Mouse (Mus musculus) erythroid progenitor cell, adult 5-6 weeks (primary cell): ENCODE data around the gene Alg9. TPM values are rescaled to one million over a fixed set of nuclear protein-coding genes. Genes with fewer than 3 reads are reported as not detected.

Source experiments
- ATAC-seq: replicated peaks from 2 replicates; pipeline ENCODE4 v1.8.0; 2016; ENCODE audit warnings: moderate number of reproducible peaks, mild to moderate bottlenecking, moderate TSS enrichment, inconsistent platforms; ENCODE audit not compliant: poor library complexity, low FRiP score, severe bottlenecking
- total RNA-seq, 2 experiments: library from RNA; stranded (forward) in 1 of 2; stranded (reverse) in 1 of 2; fragments of 150-400 nt in 1 of 2; fragments of 186-747, 209-891 nt in 1 of 2; gene quantifications; 2 replicates each; pipeline versions ENCODE4 v1.2.3 to v1.2.4; 2015 to 2017; ENCODE audit warnings: low replicate concordance in 2 of 2

Gene Alg9
- total RNA-seq, 2 experiments from 2014 or later: 11.4 to 16.8 TPM

DNA sequence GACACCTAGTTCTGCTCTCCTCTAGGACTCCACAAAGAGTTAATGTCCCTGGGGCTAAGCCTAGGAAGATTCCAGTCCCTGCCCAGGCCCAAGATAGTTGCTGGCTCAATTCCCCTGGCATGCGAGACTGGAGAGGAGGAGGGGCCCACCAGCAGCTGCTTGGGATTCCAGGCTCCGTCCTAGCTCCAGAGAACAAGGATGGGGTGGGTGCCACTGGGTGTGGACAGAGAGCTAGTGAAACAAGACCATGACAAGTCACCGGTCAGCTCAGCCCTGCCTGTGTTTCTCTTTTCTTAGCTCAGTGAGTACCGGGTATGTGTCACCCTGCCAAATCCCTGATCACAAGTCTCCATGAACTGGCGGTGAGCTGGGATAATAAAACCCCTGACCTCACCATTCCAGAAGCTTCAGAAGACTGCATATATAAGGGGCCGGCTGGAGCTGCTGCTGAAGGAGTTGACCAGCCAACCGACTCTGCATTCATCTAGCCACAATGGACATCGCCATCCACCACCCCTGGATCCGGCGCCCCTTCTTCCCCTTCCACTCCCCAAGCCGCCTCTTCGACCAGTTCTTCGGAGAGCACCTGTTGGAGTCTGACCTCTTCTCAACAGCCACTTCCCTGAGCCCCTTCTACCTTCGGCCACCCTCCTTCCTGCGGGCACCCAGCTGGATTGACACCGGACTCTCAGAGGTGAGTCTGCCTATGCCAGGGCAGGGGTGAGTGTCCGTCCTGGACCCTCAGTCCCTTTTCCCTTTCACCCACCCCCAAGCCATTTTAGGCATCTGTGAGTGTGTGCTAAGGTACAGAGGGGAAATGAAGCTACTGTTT is 21.8 kb upstream of the Alg9 start:
- ATAC-seq: no peak

- no peak for ATAC-seq
These were observed 20.9 kb upstream of the Alg9 start for GRCm38 (mm10) chr9:50753947-50754346.

DNA sequence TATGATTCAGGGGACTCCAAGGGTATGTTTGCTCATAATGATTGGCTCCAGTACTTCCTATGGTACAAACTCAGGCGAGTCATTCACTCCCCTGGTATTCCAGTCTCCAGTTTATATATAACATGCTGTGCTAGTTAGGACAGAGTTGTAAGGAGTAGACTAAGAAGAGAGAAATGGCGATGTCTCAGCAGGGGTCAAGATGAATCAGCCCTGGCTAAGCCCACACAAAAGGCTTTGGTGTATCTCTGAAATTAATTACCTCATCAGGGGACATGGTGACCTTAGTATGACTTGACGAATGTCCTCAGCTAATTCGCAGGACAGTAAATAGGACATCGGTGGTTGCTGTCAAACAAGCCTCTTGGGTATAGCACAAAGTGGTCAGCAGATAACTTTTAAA is 18.1 kb upstream of the Alg9 start:
- ATAC-seq: no peak

GRCm38 (mm10) chr9:50761520-50762243 is 13.1 kb upstream of the Alg9 start:
- no peak for ATAC-seq

GRCm38 (mm10) chr9:50763331-50763730 is 11.5 kb upstream of the Alg9 start:
- no peak for ATAC-seq

- ATAC-seq: peak; percentile 60
These were observed 7.2 kb upstream of the Alg9 start for GRCm38 (mm10) chr9:50767531-50768106.

GRCm38 (mm10) chr9:50768107-50769002 is 6.5 kb upstream of the Alg9 start, which contains the start of gene Fdxacb1:
Gene Fdxacb1, plus strand, starts transcription at chr9:50768236.
- ATAC-seq: peak; percentile 92

DNA sequence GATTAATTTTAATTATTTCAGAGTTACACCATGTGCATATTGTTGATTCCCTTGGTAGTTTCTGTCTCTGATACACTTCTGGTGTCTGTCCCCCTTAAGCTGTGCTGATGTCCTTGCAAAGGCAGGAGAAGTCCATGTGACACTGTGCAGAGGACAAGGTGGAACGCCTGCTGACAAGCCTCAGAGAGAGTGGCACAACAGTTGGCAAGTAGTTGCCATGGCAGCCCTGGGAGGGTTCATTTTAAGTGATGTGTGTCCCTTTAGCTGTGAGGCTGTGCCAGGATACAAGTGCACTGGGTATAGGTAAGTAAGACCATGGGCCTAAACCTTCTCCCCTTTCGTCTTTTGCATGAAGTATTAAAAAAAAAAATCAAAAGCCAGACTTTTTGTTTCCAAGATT is 4.8 kb upstream of the Alg9 start:
- ATAC-seq: no peak

GRCm38 (mm10) chr9:50774026-50774462 is 775 bp upstream of the Alg9 start:
- ATAC-seq: 0 out of 2 replicates have a peak, but pooled peaks have one; percentile 11

GRCm38 (mm10) chr9:50775662-50776126 is 875 bp downstream of the Alg9 start:
- ATAC-seq: peak; percentile 33; the same call in 1 of the 2 replicates

DNA sequence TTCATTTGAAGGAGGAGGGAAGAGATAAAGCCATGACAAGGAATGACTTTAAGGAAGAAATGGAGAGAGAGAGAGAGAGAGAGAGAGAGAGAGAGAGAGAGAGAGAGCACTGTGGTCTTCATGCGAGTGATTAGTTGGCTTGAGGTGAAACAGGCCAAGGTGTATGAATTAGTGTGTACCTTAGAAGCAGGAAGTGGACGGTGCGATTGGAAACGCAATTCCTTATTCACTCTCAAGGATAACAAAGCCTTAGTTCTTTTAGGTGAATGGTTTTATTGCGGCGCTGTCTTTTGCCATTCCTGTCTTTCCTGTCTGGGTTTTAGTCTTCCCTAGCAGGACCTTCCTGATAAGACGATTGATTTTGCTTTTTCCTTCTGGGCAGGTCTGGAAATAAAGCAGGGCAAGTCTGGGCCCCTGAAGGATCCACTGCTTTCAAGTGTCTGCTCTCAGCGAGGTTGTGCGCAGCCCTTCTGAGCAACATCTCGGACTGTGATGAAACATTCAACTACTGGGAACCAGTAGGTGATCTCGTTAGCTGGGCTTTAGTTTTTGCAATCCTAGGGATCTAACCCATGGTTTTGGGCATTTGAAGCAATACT is 1.4 kb downstream of the Alg9 start:
- no peak for ATAC-seq

DNA sequence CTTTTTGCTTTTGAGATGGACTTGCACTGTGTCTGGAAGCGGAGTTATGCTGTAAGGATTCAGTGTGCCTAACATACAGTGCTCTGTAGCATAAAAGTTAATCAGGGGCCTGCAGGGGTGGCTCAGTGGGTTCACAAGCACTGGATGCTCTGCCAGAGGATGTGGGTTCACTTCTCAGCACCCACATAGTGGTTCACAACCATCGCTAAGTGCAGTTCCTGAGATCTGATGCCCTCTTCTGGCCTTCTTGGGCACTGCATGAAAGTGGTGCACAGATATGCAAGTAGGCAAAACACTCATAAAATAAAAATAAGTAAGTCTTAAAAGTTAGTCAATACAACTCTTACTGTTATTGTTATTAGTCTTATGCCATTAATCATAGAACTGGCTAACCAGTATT is 7.3 kb downstream of the Alg9 start:
- peak; percentile 69; the same call in 1 of the 2 replicates for ATAC-seq

GRCm38 (mm10) chr9:50795266-50795665 is 20.4 kb downstream of the Alg9 start:
- no peak for ATAC-seq

DNA sequence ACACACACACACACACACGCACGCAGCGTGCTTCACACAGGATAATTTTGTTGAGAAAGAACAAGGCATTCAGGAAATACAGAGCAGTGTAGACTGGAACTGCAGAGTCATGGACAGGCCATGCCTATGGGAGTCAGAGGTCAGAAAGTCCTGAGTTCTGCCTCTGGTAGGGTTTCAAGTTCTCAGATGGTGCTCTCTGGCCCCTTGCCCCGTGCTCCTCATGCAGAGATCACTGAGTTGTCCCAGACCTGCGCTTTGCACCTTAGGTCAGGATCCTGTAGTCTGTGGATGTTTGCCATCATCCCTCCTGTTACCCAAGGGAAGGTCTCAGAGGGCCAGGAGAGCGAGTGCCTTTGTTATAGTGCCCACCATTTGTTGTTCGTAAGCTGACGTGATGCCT is 22.0 kb downstream of the Alg9 start:
- no peak for ATAC-seq

- ATAC-seq: no peak
These were observed 22.8 kb downstream of the Alg9 start for GRCm38 (mm10) chr9:50797641-50798040.

GRCm38 (mm10) chr9:50798368-50798767 is 23.5 kb downstream of the Alg9 start:
- ATAC-seq: no peak

- peak; percentile 56; the same call in 1 of the 2 replicates for ATAC-seq
These were observed 26.2 kb downstream of the Alg9 start for GRCm38 (mm10) chr9:50800985-50801384.

DNA sequence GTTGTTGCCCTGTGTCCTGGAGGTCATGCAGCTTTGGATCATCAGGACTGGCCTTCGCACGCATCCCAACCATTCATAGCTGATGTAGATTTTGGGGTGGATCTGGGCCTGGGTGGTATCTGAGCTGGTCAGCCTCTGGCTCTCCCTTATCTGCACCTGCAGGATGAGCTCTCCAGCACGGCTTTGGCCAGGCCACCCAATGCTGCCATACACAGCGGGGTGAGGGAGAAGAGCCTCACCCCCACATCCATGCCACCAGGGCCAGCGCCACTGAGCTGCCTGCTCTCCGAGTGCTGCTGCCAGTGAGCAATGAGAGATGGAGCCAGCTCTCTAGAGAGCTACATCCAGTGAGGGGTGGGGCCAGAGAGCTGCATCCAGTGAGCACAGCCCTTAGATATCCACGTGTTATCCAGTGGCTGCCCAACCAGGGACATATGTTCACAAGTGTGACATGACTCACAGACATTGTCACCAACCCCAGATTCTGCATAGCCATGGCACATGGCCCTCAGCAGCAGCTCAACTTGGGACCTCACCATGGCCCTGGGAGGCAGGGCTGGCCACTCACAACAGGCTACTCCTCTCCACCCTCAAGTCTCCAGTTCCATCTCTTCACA is 28.3 kb downstream of the Alg9 start:
- ATAC-seq: peak; percentile 92

DNA sequence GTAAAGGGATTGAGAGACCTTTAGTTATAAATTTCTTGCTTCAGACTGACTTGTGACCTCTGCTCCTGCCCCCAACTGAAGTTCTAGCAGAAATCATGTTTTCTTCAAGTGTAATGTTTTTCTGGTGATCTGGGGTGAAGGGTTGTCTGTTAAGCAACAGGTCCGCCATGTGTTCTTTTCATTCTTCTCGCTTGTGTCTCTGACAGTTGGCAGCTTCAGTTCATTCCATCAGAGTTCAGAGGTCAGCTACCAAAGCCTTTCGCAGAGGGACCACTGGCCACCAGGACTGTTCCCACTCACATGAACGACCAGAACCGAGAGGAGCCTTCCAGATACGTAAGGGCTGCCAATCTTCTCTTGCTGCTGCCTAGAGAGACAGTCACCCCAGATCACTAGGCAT is 33.7 kb downstream of the Alg9 start:
- no peak for ATAC-seq
